Mouse (Mus musculus): ENCODE results near the gene Txn1.

- TF ChIP-seq CTCF (IDR thresholded peaks at IDR 0.05; ENCODE audit: low read depth) = no peak
- no peak for TF ChIP-seq EP300 (IDR thresholded peaks at IDR 0.05; ENCODE audit: low read depth)
Observed at GRCm38 (mm10) chr4:57967195-57967594, 11.0 kb upstream of the Txn1 start.

Data from heart, postnatal 0 days (tissue).